Comparison of ENCODE assay signal across 12 mouse cellular contexts in the genomic region with DNA sequence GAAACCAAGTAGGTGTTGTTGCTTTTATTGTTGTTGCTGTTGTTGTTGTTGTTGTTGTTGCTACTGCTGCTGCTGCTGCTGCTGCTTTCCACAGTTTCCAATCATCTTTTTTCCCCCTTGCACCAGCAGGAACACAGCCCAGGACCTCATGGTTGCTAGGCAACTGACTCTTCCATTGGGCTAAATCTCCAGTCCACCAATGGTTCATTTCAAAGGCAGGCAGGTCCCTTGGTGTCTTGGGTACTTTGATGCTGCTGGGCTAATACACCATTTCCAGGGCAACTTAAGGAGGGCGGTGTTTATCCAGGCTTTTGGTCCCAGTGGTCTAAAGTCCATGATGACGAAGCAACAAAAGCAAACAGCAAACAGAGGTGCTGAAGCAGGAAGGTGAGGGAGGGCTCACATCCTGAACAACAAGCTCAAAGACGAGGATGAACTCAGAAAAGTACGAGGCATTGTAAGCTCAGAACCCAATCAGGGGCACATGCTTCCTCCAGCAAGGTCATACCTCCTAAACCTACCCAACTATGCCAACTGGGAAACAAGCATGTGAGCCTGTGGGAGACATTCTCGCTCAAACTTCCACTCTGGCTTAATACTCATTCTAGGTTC. TPM values are rescaled to one million over a fixed set of nuclear protein-coding genes. Genes with fewer than 3 reads are reported as not detected.
A peak's percentile ranks its signal among the peaks of the same experiment; 100 is the strongest.
DNase-seq lines count a peak whose midpoint lies in the region; ATAC-seq lines count a peak whose summit lies in the region.
"Had no signal": no experiment of that assay in that cellular context is flagged by ENCODE, and none has a peak within 500 bp of the region (broad histone marks: within the 10 kb centered on the region; RNA-seq: fewer than 3 reads in every experiment).

No protein-coding gene starts in this region.

- no peak overlapping the region for H3K27ac ChIP-seq in embryonic facial prominence, embryonic 14.5 days (replicated peaks; ENCODE audit: low read depth, low read length)
- no peak overlapping the region for H3K27ac ChIP-seq in embryonic facial prominence, embryonic 10.5 days (replicated peaks)
- no peak overlapping the region for H3K27ac ChIP-seq in neural tube, embryonic 12.5 days
- H3K27ac ChIP-seq in neural tube, embryonic 15.5 days (replicated peaks): no peak overlapping the region
- H3K27ac ChIP-seq in midbrain, embryonic 13.5 days: peak overlapping the region; percentile 25; the same call in 1 of the 2 replicates
- H3K27ac ChIP-seq: liver, embryonic 13.5 days had no signal

- H3K27me3 ChIP-seq in embryonic facial prominence, embryonic 14.5 days (replicated peaks; ENCODE audit: control insufficient read depth, insufficient read depth, low read length): no peaks in the 10 kb centered on the region
- no peaks in the 10 kb centered on the region for H3K27me3 ChIP-seq in embryonic facial prominence, embryonic 10.5 days (replicated peaks; ENCODE audit: low read depth, poor library complexity, severe bottlenecking)
- H3K27me3 ChIP-seq in neural tube, embryonic 12.5 days (replicated peaks): no peaks in the 10 kb centered on the region
- H3K27me3 ChIP-seq in neural tube, embryonic 15.5 days (replicated peaks): no peaks in the 10 kb centered on the region
- no peaks in the 10 kb centered on the region for H3K27me3 ChIP-seq in midbrain, embryonic 13.5 days
- H3K27me3 ChIP-seq: heart, embryonic 12.5 days; liver, embryonic 13.5 days had no signal

- H3K4me3 ChIP-seq in embryonic facial prominence, embryonic 14.5 days (ENCODE audit: low read depth, low read length): no peak overlapping the region
- H3K4me3 ChIP-seq in embryonic facial prominence, embryonic 10.5 days: no peak overlapping the region
- H3K4me3 ChIP-seq in neural tube, embryonic 12.5 days: no peak overlapping the region
- H3K4me3 ChIP-seq in neural tube, embryonic 15.5 days (replicated peaks): no peak overlapping the region
- H3K4me3 ChIP-seq in midbrain, embryonic 13.5 days (replicated peaks): no peak overlapping the region
- H3K4me3 ChIP-seq: heart, embryonic 12.5 days; liver, embryonic 13.5 days had no signal

- DNase-seq in embryonic facial prominence, embryonic 14.5 days (ENCODE audit: low spot score): peak; percentile 7
- DNase-seq in embryonic facial prominence, embryonic 10.5 days (ENCODE audit: low spot score): no peak
- no peak for DNase-seq in ovary, postnatal 36 days (ENCODE audit: low spot score)
- no peak for DNase-seq in left cerebral cortex, adult 18-20 months (ENCODE audit: low spot score in 2 of 2)
- no peak for DNase-seq in natural killer cell, adult 2 months (ENCODE audit: low spot score in 2 of 2)
- DNase-seq: adrenal gland, postnatal 10 days; layer of hippocampus, postnatal 36 days; liver, embryonic 13.5 days had no signal

- H3K9me3 ChIP-seq in embryonic facial prominence, embryonic 14.5 days (ENCODE audit: control insufficient read depth, low read length): no peaks in the 10 kb centered on the region
- H3K9me3 ChIP-seq in embryonic facial prominence, embryonic 10.5 days: no peaks in the 10 kb centered on the region
- H3K9me3 ChIP-seq in neural tube, embryonic 12.5 days: no peaks in the 10 kb centered on the region
- H3K9me3 ChIP-seq in neural tube, embryonic 15.5 days (replicated peaks): no peaks in the 10 kb centered on the region
- no peaks in the 10 kb centered on the region for H3K9me3 ChIP-seq in midbrain, embryonic 13.5 days
- H3K9me3 ChIP-seq: heart, embryonic 12.5 days had no signal

- H3K36me3 ChIP-seq in embryonic facial prominence, embryonic 14.5 days (ENCODE audit: control insufficient read depth, insufficient read depth, low read length): no peaks in the 10 kb centered on the region
- no peaks in the 10 kb centered on the region for H3K36me3 ChIP-seq in embryonic facial prominence, embryonic 10.5 days (replicated peaks)
- no peaks in the 10 kb centered on the region for H3K36me3 ChIP-seq in neural tube, embryonic 12.5 days
- H3K36me3 ChIP-seq in neural tube, embryonic 15.5 days: no peaks in the 10 kb centered on the region
- H3K36me3 ChIP-seq in midbrain, embryonic 13.5 days: no peaks in the 10 kb centered on the region
- H3K36me3 ChIP-seq: heart, embryonic 12.5 days; liver, embryonic 13.5 days had no signal

- WGBS in embryonic facial prominence, embryonic 14.5 days: 66% methylated on average over 5 of the region's 5 CpGs
- 77% methylated on average over 5 of the region's 5 CpGs for WGBS in embryonic facial prominence, embryonic 10.5 days
- 61% methylated on average over 5 of the region's 5 CpGs for WGBS in neural tube, embryonic 12.5 days
- 51% methylated on average over 5 of the region's 5 CpGs for WGBS in neural tube, embryonic 15.5 days
- WGBS in midbrain, embryonic 13.5 days: 34% methylated on average over 5 of the region's 5 CpGs

- peaks cover 19% of the 10 kb centered on the region for H3K4me1 ChIP-seq in embryonic facial prominence, embryonic 14.5 days (ENCODE audit: control insufficient read depth, insufficient read depth, low read length)
- peaks cover 17% of the 10 kb centered on the region for H3K4me1 ChIP-seq in embryonic facial prominence, embryonic 10.5 days
- H3K4me1 ChIP-seq in neural tube, embryonic 12.5 days: peaks cover 10% of the 10 kb centered on the region; the same call in 1 of the 2 replicates
- peaks cover 14% of the 10 kb centered on the region; the same call in 1 of the 2 replicates for H3K4me1 ChIP-seq in neural tube, embryonic 15.5 days
- H3K4me1 ChIP-seq in midbrain, embryonic 13.5 days (replicated peaks): peaks cover 24% of the 10 kb centered on the region
- H3K4me1 ChIP-seq: liver, embryonic 13.5 days had no signal

- H3K4me2 ChIP-seq in embryonic facial prominence, embryonic 14.5 days (ENCODE audit: low read depth, low read length): no peak overlapping the region
- no peak overlapping the region for H3K4me2 ChIP-seq in neural tube, embryonic 12.5 days (replicated peaks)
- no peak overlapping the region for H3K4me2 ChIP-seq in neural tube, embryonic 15.5 days
- peak overlapping the region; percentile 5; the same call in 1 of the 2 replicates for H3K4me2 ChIP-seq in midbrain, embryonic 13.5 days (replicated peaks)
- H3K4me2 ChIP-seq: heart, embryonic 12.5 days; liver, embryonic 13.5 days had no signal

- ATAC-seq in embryonic facial prominence, embryonic 14.5 days (ENCODE audit: low read depth): no peak
- peak; percentile 62 for ATAC-seq in neural tube, embryonic 12.5 days (ENCODE audit: low FRiP score, low read depth)
- ATAC-seq in neural tube, embryonic 15.5 days (ENCODE audit: low FRiP score): no peak
- ATAC-seq in midbrain, embryonic 13.5 days: peak; percentile 84

- H3K9ac ChIP-seq in embryonic facial prominence, embryonic 14.5 days (ENCODE audit: low read depth, low read length): no peak overlapping the region
- H3K9ac ChIP-seq in neural tube, embryonic 12.5 days: no peak overlapping the region
- H3K9ac ChIP-seq in neural tube, embryonic 15.5 days (replicated peaks): no peak overlapping the region
- no peak overlapping the region for H3K9ac ChIP-seq in midbrain, embryonic 13.5 days (replicated peaks)
- H3K9ac ChIP-seq: heart, embryonic 12.5 days; liver, embryonic 13.5 days had no signal

RNA-seq across cellular contexts. Expression of gene N6amt1, which starts 35.7 kb away (rescaled TPM):
- polyA plus RNA-seq in embryonic facial prominence, embryonic 14.5 days (2014; fragmentation: Nextera tagmentation; extraction: Ambion mirVana): 15.8 and 21.4 TPM in 2 replicates
- 23.3 and 24.0 TPM in 2 replicates for polyA plus RNA-seq in embryonic facial prominence, embryonic 10.5 days (2016; fragmentation: Nextera tagmentation; extraction: Ambion mirVana)
- polyA plus RNA-seq in neural tube, embryonic 12.5 days (2016; fragmentation: Nextera tagmentation; extraction: Ambion mirVana): 16.5 and 18.8 TPM in 2 replicates
- polyA plus RNA-seq in neural tube, embryonic 15.5 days (2015; fragmentation: Nextera tagmentation; extraction: Ambion mirVana): 20.6 and 22.5 TPM in 2 replicates
- polyA plus RNA-seq in midbrain, embryonic 13.5 days (2015; fragmentation: Nextera tagmentation; extraction: Ambion mirVana): 20.4 and 21.5 TPM in 2 replicates
- 10 to 100 TPM; 16.7 to 17.1 TPM for total RNA-seq in left cerebral cortex, adult 18-20 months (2021)

Comparison
In these comparisons a context has a peak if more than half of its experiments do, and no peak if none do; other contexts are left out.
1. ATAC-seq: peak in neural tube, embryonic 12.5 days (single experiment) and midbrain, embryonic 13.5 days (single experiment); none in embryonic facial prominence, embryonic 14.5 days (single experiment) and neural tube, embryonic 15.5 days (single experiment).